Mouse (Mus musculus) myocyte (in vitro differentiated cells): ENCODE results near the gene Plxnb1.

ENCODE experiments used
- E2F4 ChIP-seq: IDR thresholded peaks from one replicate; pipeline ENCODE4 v1.6.1; 2011; ENCODE audit warnings: mild to moderate bottlenecking, control low read depth, moderate library complexity; ENCODE audit not compliant: insufficient read depth
- MYOG ChIP-seq, 3 experiments: IDR thresholded peaks; one replicate each; pipeline ENCODE4 v1.6.1; 2011; ENCODE audit warnings: control low read depth in 2 of 3, low read depth in 2 of 3, mild to moderate bottlenecking in 2 of 3; ENCODE audit not compliant: insufficient read length in 2 of 3, control insufficient read depth in 1 of 3, insufficient read depth in 1 of 3
- POLR2A ChIP-seq: IDR thresholded peaks from one replicate; pipeline ENCODE4 v1.6.1; 2011; ENCODE audit warnings: low read depth, mild to moderate bottlenecking, control low read depth, moderate library complexity; ENCODE audit not compliant: insufficient read length
- USF1 ChIP-seq: IDR thresholded peaks from one replicate; pipeline ENCODE4 v1.6.1; 2011; ENCODE audit warnings: low read depth, mild to moderate bottlenecking, control low read depth, moderate library complexity

GRCm38 (mm10) chr9:109098969-109099368, 3.8 kb downstream of the Plxnb1 start:
- TF ChIP-seq POLR2A (no peak), E2F4 (no peak), USF1 (no peak), MYOG (IDR thresholded peaks at IDR 0.05; ENCODE audit: control insufficient read depth in 1 of 3, insufficient read depth in 1 of 3, insufficient read length in 2 of 3, low read depth in 2 of 3) (no peak)
